Mouse (Mus musculus): Measurements from ENCODE around the gene Usp17le.
"Not testable (repeated sequence)": the region's sequence is repeated elsewhere in the genome, so short reads cannot be mapped to it uniquely, and the experiment has no call there.

The Usp17le gene

GRCm38 (mm10) chr7:104777370-104777769 lies at the start of gene Usp17le:
Gene Usp17le, minus strand, starts transcription at chr7:104777470.
- not testable (repeated sequence) for DNase-seq (ENCODE audit: inconsistent ontology term)

- not testable (repeated sequence) for DNase-seq (ENCODE audit: inconsistent ontology term)
Observed at GRCm38 (mm10) chr7:104810335-104810734, 33.1 kb upstream of the Usp17le start.

DNA sequence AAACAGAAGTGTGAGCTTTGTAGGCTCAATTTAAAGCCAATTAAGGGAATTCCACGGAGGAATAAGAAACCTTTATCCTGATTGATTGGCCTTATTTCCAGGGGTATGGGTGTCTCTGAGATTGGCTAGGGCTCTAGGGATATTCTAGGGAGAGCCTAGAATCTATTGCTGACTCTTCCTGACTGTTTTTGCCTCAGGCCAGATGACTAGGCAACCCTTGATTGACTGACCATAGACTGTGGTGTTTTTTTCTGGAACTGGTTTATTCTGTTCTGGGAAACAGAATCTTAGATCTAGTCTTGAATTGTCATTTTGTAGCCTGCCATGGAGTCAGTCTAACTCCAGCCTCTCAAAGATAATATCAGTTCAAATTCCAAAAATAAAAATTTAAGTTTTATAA lies 13.5 kb upstream of the Usp17le start:
- DNase-seq (ENCODE audit: inconsistent ontology term), result no peak
